In the genomic region with DNA sequence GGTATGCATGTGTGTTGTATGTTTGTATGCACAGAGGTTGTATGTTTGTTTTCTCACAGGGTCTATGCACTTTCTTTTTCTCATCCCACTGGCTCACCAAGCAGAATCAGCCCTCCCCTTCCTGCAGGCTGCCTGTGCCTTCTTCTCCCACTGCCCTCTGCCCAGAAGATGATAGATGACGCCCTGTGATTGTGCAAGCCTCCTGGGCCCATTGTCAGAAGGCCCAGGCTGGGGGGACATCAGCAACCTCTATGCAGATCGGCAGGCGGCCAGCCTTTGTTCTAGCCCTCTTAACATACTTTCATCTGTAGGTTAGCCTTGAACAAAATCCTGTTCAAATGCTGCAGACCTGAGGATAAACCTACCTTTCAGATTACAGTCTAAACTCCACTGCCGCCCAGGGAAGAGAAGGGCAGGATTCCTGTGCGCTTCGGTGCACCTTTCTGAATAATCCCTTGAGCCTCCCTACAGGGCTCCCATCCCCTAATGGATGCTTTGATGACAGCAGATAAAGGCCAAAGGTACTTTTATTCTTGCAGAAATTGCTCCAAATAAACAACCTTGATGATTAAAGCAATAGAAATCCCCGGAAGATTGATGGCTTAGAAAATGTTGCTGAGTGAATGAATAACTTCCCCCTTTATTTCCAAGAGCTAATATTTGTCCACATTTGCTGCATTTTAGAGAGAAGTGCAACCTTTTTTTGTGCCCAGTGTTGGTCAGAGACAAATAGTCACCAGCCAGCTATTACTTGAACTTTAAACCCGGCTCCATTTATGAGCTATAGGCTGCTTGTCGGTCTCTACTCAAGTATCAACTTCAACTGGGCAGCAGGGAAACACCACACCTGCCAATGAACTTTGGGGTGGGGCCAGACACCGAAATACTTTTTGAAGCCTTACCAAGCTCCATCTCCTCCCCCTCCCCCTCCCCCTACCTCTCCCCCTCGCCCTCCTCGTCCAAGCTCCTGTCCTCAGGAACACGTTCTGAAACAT, we compare ENCODE assay signal across 10 mouse cellular contexts.
A peak's percentile ranks its signal among the peaks of the same experiment; 100 is the strongest.
DNase-seq lines count a peak whose midpoint lies in the region; ATAC-seq and TF ChIP-seq lines count a peak whose summit lies in the region.
"Had no signal": no experiment of that assay in that cellular context is flagged by ENCODE, and none has a peak within 500 bp of the region (broad histone marks: within the 10 kb centered on the region; RNA-seq: fewer than 3 reads in every experiment).

No protein-coding gene starts in this region.

- H3K4me2 ChIP-seq in kidney, embryonic 15.5 days, result no peak overlapping the region
- no peak overlapping the region for H3K4me2 ChIP-seq in liver, postnatal 0 days (ENCODE audit: low read depth, low read length)

- no peak overlapping the region for H3K9ac ChIP-seq in kidney, embryonic 15.5 days
- H3K9ac ChIP-seq in liver, postnatal 0 days (replicated peaks), result no peak overlapping the region

- no peak for TF ChIP-seq CTCF in liver, postnatal 0 days (IDR thresholded peaks at IDR 0.05; ENCODE audit: low read depth)
- TF ChIP-seq CTCF in cerebellum, adult 2 months (IDR thresholded peaks at IDR 0.05; ENCODE audit: borderline replicate concordance, insufficient read depth, low read depth, low read length), result no peak

- TF ChIP-seq POLR2A in cerebellum, adult 2 months (IDR thresholded peaks at IDR 0.05; ENCODE audit: borderline replicate concordance, insufficient read depth, low read length), result no peak

- no peak for DNase-seq in kidney, postnatal 36 days
- peak; percentile 7 for DNase-seq in urinary bladder, postnatal 25 days (ENCODE audit: low spot score)
- no peak for DNase-seq in urinary bladder, postnatal 4 days (ENCODE audit: low spot score in 2 of 2)
- no peak for DNase-seq in liver, postnatal 0 days
- no peak for DNase-seq in cerebellum, adult 2 months
- no peak for DNase-seq in right cerebral cortex, postnatal 36 days (ENCODE audit: low spot score in 2 of 2)
- no peak for DNase-seq in left cerebral cortex, postnatal 25 days (ENCODE audit: low spot score in 2 of 2)
- DNase-seq: cerebellum, adult 9-10 months had no signal

- 0 out of 2 replicates have a peak overlapping the region, but pooled peaks have one; percentile 41 for H3K27ac ChIP-seq in kidney, embryonic 15.5 days
- H3K27ac ChIP-seq in liver, postnatal 0 days (ENCODE audit: low read depth), result no peak overlapping the region
- no peak overlapping the region for H3K27ac ChIP-seq in cerebellum, adult 2 months (ENCODE audit: insufficient read depth, low read length)

- no peaks in the 10 kb centered on the region for H3K27me3 ChIP-seq in kidney, embryonic 15.5 days
- 0 out of 2 replicates have a peak, but pooled peaks cover 5% of the 10 kb centered on the region for H3K27me3 ChIP-seq in liver, postnatal 0 days (ENCODE audit: insufficient read depth, low read length)
- no peaks in the 10 kb centered on the region for H3K27me3 ChIP-seq in cerebellum, adult 2 months (ENCODE audit: control insufficient read depth, insufficient read depth, low read length)

- intact Hi-C loops in left cerebral cortex, postnatal 25 days (cut with DNase I), result no loop called here

- H3K4me3 ChIP-seq in kidney, embryonic 15.5 days (replicated peaks), result no peak overlapping the region
- H3K4me3 ChIP-seq in liver, postnatal 0 days (ENCODE audit: low read depth, low read length), result no peak overlapping the region
- no peak overlapping the region for H3K4me3 ChIP-seq in cerebellum, adult 2 months (replicated peaks; ENCODE audit: insufficient read depth, low read depth, low read length)

- H3K36me3 ChIP-seq in kidney, embryonic 15.5 days, result no peaks in the 10 kb centered on the region
- H3K36me3 ChIP-seq in liver, postnatal 0 days (replicated peaks; ENCODE audit: insufficient read depth, low read length), result no peaks in the 10 kb centered on the region

- H3K9me3 ChIP-seq in kidney, embryonic 15.5 days (replicated peaks), result no peaks in the 10 kb centered on the region
- H3K9me3 ChIP-seq in liver, postnatal 0 days (ENCODE audit: low read length), result no peaks in the 10 kb centered on the region

- WGBS in kidney, embryonic 15.5 days, result 46% methylated on average over 13 of the region's 13 CpGs
- WGBS in liver, postnatal 0 days (ENCODE audit: insufficient replicate concordance), result 53% methylated on average over 13 of the region's 13 CpGs
- 65% methylated on average over 13 of the region's 13 CpGs for WGBS in cerebellum, adult 2 months

- TF ChIP-seq EP300 in liver, postnatal 0 days (IDR thresholded peaks at IDR 0.05; ENCODE audit: low read depth), result no peak

- ATAC-seq in kidney, embryonic 15.5 days (replicated peaks; ENCODE audit: low FRiP score), result no peak
- peak; percentile 21; the same call in 1 of the 2 replicates for ATAC-seq in liver, postnatal 0 days
- ATAC-seq: forebrain, embryonic 16.5 days had no signal

- peaks cover 9% of the 10 kb centered on the region for H3K4me1 ChIP-seq in kidney, embryonic 15.5 days
- H3K4me1 ChIP-seq in liver, postnatal 0 days (ENCODE audit: insufficient read depth), result peaks cover 4% of the 10 kb centered on the region; the same call in 1 of the 2 replicates
- H3K4me1 ChIP-seq in cerebellum, adult 2 months (ENCODE audit: control insufficient read depth, insufficient read depth, low read length), result no peaks in the 10 kb centered on the region
